Mouse (Mus musculus) B cell, adult (primary cell): ENCODE measurements around the gene Iyd. TPM values are rescaled to one million over a fixed set of nuclear protein-coding genes. Genes with fewer than 3 reads are reported as not detected.

ENCODE experiments used
- total RNA-seq: library from RNA; stranded (reverse); gene quantifications from 4 replicates; pipeline ENCODE4 v1.2.4, GENCODE M21; 2023; ENCODE audit not compliant: inconsistent age

The Iyd gene
- total RNA-seq = not detected in 4 replicates

DNA sequence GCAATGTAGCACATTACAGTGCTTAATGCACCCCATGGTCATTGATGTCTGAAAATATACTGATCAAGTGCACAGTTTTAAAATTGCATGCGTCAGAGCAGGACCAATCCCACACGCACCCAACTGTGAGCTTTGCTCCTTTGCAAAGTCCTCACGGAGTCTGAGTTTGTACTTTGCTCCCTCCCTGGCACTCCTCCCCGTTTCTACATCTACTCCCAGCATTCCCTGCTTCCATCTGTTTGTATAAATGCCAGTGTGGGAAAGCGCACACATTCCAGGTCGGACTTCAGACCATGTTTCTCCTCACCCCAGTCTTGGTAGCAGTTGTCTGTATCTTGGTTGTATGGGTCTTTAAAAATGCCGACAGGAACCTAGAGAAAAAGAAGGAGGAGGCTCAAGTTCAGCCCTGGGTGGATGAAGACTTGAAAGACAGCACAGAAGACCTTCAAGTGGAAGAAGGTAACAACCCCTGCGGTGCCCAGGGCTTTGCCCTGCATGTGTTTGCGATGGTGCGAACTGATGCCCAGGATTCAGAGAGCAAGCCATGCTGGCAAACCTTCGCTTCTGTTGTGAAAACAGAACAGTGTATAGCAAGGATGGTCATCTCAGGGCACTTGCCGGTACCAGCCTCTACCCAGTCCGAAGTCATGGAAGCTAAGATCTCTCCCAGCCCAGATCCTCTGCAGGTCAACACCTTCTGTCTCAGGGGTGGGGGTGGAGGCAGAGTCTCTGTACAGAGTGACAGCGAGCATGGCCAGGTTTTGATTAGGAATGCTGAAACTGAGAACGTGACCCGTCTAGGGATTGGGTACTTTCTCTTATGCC, at the start of gene Iyd:
TSS of gene Iyd (plus strand) at position 238 of the 825 bp plus-strand sequence.

Other genes starting within 250 kb of the Iyd start
- 0.19 to 0.42 TPM in 2 of 4 replicates, not detected in the others for gene Ppp1r14c, start 174.2 kb upstream of the Iyd start, total RNA-seq
- 0.12 to 0.13 TPM in 2 of 4 replicates, not detected in the others for gene Plekhg1, start 200.1 kb downstream of the Iyd start, total RNA-seq